8 mouse cellular contexts compared by ENCODE assay signal in genomic region chr17:32389101-32389659, GRCm38 (mm10). TPM values are rescaled to one million over a fixed set of nuclear protein-coding genes. Genes with fewer than 3 reads are reported as not detected.
DNase-seq lines count a peak whose midpoint lies in the region; ATAC-seq lines count a peak whose summit lies in the region.

TSS of gene Wiz (minus strand) at chr17:32389439.

- no peaks in the 10 kb centered on the region for H3K9me3 ChIP-seq in hindbrain, embryonic 14.5 days (ENCODE audit: control insufficient read depth, low read length)

- H3K4me3 ChIP-seq in hindbrain, embryonic 14.5 days (replicated peaks; ENCODE audit: low read length): peak within 1 kb of the TSS; percentile 86

- WGBS in hindbrain, embryonic 14.5 days: 2% methylated on average over 25 of the region's 44 CpGs

- peaks cover 29% of the 10 kb centered on the region for H3K36me3 ChIP-seq in hindbrain, embryonic 14.5 days (replicated peaks; ENCODE audit: control insufficient read depth, insufficient read depth)

- peak within 1 kb of the TSS; percentile 81 for H3K27ac ChIP-seq in hindbrain, embryonic 14.5 days

- peak within 1 kb of the TSS; percentile 90 for H3K9ac ChIP-seq in hindbrain, embryonic 14.5 days

- peaks cover 10% of the 10 kb centered on the region; the same call in 1 of the 2 replicates for H3K4me1 ChIP-seq in hindbrain, embryonic 14.5 days (replicated peaks; ENCODE audit: control insufficient read depth, insufficient read depth, low read length)

- DNase-seq in NIH3T3 (ENCODE audit: low read depth): peak; percentile 96
- DNase-seq in cerebellum, postnatal 14 days: peak; percentile 95 to 97
- DNase-seq in frontal cortex, postnatal 25 days (ENCODE audit: low spot score in 2 of 2): peak; percentile 85 to 86
- peak; percentile 89 for DNase-seq in hindbrain, embryonic 14.5 days (ENCODE audit: low spot score)
- peak; percentile 92 for DNase-seq in layer of hippocampus, postnatal 36 days
- DNase-seq in lung, postnatal 36 days: peak; percentile 97
- peak; percentile 96 for DNase-seq in retina, postnatal 1 day
- peak; percentile 89 to 93 for DNase-seq in urinary bladder, adult 18-20 months (ENCODE audit: low spot score in 2 of 2)

- ATAC-seq in hindbrain, embryonic 14.5 days (ENCODE audit: low FRiP score): peak; percentile 88

- H3K4me2 ChIP-seq in hindbrain, embryonic 14.5 days (replicated peaks): peak within 1 kb of the TSS; percentile 88

- H3K27me3 ChIP-seq in hindbrain, embryonic 14.5 days (ENCODE audit: control insufficient read depth, insufficient read depth, low read length): peaks cover 34% of the 10 kb centered on the region

RNA-seq across cellular contexts. Expression of gene Wiz, which starts in this region (rescaled TPM):
- 45.9 and 47.5 TPM in 2 replicates for polyA plus RNA-seq in hindbrain, embryonic 14.5 days (2014; fragmentation: Nextera tagmentation; extraction: Ambion mirVana)
- 10 to 100 TPM; 48.8 to 49.4 TPM for total RNA-seq in layer of hippocampus, postnatal 36 days (2021)

Comparison
In these comparisons a context has a peak if more than half of its experiments do, and no peak if none do; other contexts are left out.
1. Peak in every context shown above with its lines: DNase-seq, ATAC-seq, H3K4me3 ChIP-seq and H3K27ac ChIP-seq.